Mouse (Mus musculus): ENCODE measurements at regions not wholly inside any gene's neighbourhood (a gene's known extent, or its start where the extent isn't known, plus 50 kb on each side); places are given as distances from the start of the nearest gene placed in this dataset.

DNA sequence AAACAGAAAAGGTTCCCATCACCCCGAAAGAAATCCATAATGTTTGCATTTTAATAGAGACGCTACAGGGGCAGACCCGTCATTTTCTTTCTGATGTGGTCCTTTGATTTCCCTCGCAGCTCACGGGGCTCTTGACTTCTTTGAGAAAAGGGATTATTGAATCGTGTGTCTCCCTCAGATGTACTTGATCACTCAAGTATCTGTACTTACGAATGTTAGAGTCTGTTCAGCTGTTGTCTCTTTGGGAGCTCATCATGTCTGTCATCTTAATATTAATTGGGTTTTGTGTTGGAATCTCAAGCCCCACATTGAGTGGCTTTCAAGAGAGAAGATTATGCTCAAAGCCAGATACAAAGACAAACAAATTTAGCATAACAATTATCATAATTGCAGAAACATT lies 523.0 kb upstream of the Sall1 start:
- Histone ChIP-seq H3K4me1 (ENCODE audit: control insufficient read depth, insufficient read depth, low read length) (no peaks in the 10 kb centered on the region; the same call in 1 of the 2 replicates), H3K9ac (ENCODE audit: low read length) (no peak overlapping the region), H3K4me2 (ENCODE audit: low read depth, low read length) (no peak overlapping the region), H3K4me3 (ENCODE audit: low read length) (no peak overlapping the region), H3K36me3 (ENCODE audit: control insufficient read depth, insufficient read depth) (no peaks in the 10 kb centered on the region), H3K27me3 (ENCODE audit: control insufficient read depth, insufficient read depth, low read length) (peaks cover 13% of the 10 kb centered on the region), H3K9me3 (replicated peaks; ENCODE audit: control insufficient read depth, low read length) (no peaks in the 10 kb centered on the region), H3K27ac (ENCODE audit: low read length) (no peak overlapping the region)
- WGBS = 70% methylated on average over 7 of the region's 7 CpGs
- no peak for ATAC-seq (replicated peaks; ENCODE audit: extremely low read depth, insufficient read depth, low FRiP score)

DNA sequence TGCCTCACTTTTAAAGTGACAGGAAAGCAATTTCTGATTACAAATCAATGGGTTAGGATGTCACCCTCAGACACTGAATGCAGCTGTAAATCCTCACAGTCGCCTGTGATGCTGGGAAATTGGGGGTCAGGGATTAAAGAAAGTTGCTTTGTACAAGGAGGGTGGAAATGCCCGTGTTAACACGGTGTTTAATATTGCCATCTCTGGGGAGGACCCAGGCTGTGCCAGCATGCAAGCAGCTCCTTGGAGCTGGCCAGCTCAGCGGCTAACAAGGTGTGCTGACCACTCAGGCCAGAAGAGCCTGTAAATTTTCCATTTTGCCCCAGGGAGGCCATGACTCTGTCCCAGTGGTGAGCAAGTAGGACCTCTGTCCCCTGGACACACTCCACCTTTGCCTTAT lies 522.5 kb upstream of the Sall1 start:
- H3K4me2 ChIP-seq (ENCODE audit: low read depth, low read length) = no peak overlapping the region
- no peak overlapping the region for H3K4me3 ChIP-seq (ENCODE audit: low read length)
- H3K27me3 ChIP-seq (ENCODE audit: control insufficient read depth, insufficient read depth, low read length) = peaks cover 12% of the 10 kb centered on the region
- no peak overlapping the region for H3K27ac ChIP-seq (ENCODE audit: low read length)
- no peak for ATAC-seq (replicated peaks; ENCODE audit: extremely low read depth, insufficient read depth, low FRiP score)
- WGBS = 67% methylated on average over 4 of the region's 4 CpGs
- H3K9ac ChIP-seq (ENCODE audit: low read length) = no peak overlapping the region
- no peaks in the 10 kb centered on the region for H3K36me3 ChIP-seq (ENCODE audit: control insufficient read depth, insufficient read depth)
- H3K4me1 ChIP-seq (ENCODE audit: control insufficient read depth, insufficient read depth, low read length) = no peaks in the 10 kb centered on the region; the same call in 1 of the 2 replicates
- no peaks in the 10 kb centered on the region for H3K9me3 ChIP-seq (replicated peaks; ENCODE audit: control insufficient read depth, low read length)

DNA sequence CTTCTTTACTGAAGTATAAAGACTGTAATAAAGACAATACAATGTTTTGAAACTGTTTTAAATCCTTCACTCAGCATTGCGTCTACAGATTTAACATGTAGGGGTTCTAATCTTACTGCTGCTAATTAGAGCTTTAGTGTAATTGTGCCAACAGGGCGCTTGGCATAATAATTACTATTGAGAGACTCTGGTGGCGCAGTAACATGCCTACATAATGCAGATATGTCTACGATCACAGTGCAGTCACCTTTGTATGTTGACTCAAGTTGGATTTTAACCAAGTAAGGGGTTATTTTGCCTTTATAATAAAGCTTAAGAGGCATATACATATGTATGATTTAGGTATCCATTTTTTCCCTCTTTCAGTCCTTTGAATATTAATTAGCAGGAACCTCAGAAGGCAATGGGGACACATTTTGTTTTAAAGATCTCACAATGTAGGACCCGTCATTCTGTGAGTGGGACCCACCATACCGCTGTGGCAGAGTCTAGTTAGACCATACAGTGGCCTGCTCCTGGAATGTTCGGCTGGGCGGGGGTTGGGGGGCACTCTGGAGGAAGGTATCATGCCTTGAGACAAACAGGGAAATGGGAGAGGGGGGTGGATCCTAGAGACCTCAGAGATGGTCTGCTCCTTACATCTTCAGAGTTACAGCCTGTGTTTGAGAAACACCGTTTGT lies 521.3 kb upstream of the Sall1 start:
- Histone ChIP-seq H3K4me1 (ENCODE audit: control insufficient read depth, insufficient read depth, low read length) (no peaks in the 10 kb centered on the region; the same call in 1 of the 2 replicates), H3K4me2 (ENCODE audit: low read depth, low read length) (no peak overlapping the region), H3K27me3 (ENCODE audit: control insufficient read depth, insufficient read depth, low read length) (peaks cover 14% of the 10 kb centered on the region), H3K4me3 (ENCODE audit: low read length) (no peak overlapping the region), H3K27ac (ENCODE audit: low read length) (no peak overlapping the region), H3K9me3 (replicated peaks; ENCODE audit: control insufficient read depth, low read length) (no peaks in the 10 kb centered on the region), H3K9ac (ENCODE audit: low read length) (no peak overlapping the region), H3K36me3 (ENCODE audit: control insufficient read depth, insufficient read depth) (no peaks in the 10 kb centered on the region)
- ATAC-seq (replicated peaks; ENCODE audit: extremely low read depth, insufficient read depth, low FRiP score) = no peak
- 86% methylated on average over 9 of the region's 9 CpGs for WGBS

DNA sequence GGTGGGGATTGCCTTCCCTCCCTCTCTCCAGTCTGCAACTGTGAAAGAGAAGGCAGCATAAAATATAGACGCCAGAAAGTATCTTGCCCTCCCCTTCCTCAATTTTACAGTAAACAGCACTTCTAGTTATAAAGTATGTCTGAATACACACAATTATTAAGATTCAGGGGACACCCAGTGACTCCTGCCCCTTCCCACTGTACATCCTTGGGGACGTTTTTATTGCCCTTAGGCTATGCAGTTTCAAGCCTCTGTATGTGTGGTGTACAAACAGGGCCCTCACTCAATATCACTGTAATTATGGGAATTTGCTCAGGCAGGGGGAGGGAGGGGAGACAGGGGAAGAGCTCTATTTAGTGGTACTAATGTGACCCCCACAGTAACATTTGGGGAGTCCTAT lies 519.6 kb upstream of the Sall1 start:
- Histone ChIP-seq H3K4me3 (ENCODE audit: low read length) (no peak overlapping the region), H3K27me3 (ENCODE audit: control insufficient read depth, insufficient read depth, low read length) (peaks cover 12% of the 10 kb centered on the region), H3K36me3 (ENCODE audit: control insufficient read depth, insufficient read depth) (no peaks in the 10 kb centered on the region), H3K4me2 (ENCODE audit: low read depth, low read length) (no peak overlapping the region), H3K27ac (ENCODE audit: low read length) (no peak overlapping the region), H3K9ac (ENCODE audit: low read length) (no peak overlapping the region), H3K4me1 (ENCODE audit: control insufficient read depth, insufficient read depth, low read length) (no peaks in the 10 kb centered on the region; the same call in 1 of the 2 replicates), H3K9me3 (replicated peaks; ENCODE audit: control insufficient read depth, low read length) (no peaks in the 10 kb centered on the region)
- no peak for ATAC-seq (replicated peaks; ENCODE audit: extremely low read depth, insufficient read depth, low FRiP score)
- 51% methylated on average over 2 of the region's 2 CpGs for WGBS

DNA sequence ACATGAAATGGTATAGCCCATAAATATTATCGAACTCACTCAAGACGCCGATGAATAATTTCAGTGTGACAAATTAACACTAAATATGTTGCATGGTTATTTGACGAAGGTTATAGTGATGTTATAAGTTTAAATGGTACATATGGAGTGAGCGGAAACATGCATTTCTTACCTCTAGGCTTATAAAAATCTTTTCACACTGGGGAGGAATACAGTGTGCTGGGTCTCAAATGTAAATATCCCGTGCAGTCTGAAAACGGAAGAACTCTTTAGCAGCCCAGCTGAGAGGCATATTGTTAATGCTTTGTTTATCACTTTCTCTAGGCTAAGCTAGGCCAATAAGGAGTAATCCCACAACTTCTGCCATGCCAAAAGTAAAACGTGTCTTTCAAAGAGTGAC lies 518.6 kb upstream of the Sall1 start:
- no peak overlapping the region for H3K4me2 ChIP-seq (ENCODE audit: low read depth, low read length)
- no peak overlapping the region for H3K4me3 ChIP-seq (ENCODE audit: low read length)
- peaks cover 10% of the 10 kb centered on the region; the same call in 1 of the 2 replicates for H3K27me3 ChIP-seq (ENCODE audit: control insufficient read depth, insufficient read depth, low read length)
- no peak for ATAC-seq (replicated peaks; ENCODE audit: extremely low read depth, insufficient read depth, low FRiP score)
- no peaks in the 10 kb centered on the region; the same call in 1 of the 2 replicates for H3K4me1 ChIP-seq (ENCODE audit: control insufficient read depth, insufficient read depth, low read length)
- no peak overlapping the region for H3K9ac ChIP-seq (ENCODE audit: low read length)
- no peak overlapping the region for H3K27ac ChIP-seq (ENCODE audit: low read length)
- H3K9me3 ChIP-seq (replicated peaks; ENCODE audit: control insufficient read depth, low read length) = no peaks in the 10 kb centered on the region
- no peaks in the 10 kb centered on the region for H3K36me3 ChIP-seq (ENCODE audit: control insufficient read depth, insufficient read depth)
- WGBS = 74% methylated on average over 8 of the region's 8 CpGs

DNA sequence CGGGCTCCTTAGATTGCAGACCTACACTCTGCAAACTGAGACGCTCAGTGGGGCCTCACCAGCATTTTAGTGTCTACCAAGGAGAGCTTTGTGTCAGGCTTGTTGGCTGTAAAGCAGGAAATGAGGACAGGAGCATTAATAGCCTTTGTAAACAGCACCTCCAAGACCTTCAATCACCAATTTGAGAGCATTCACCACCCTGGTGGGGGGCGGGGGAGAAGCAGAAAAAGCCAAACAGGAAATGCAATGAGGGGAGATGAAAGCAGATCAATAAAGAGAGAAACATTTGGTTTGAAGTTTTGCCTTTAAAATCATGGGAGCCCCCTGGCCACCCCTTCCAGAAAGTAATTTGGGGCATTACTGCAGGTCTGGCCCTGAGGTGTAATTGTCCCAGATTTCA lies 497.3 kb upstream of the Sall1 start:
- 0 out of 2 replicates have a peak, but pooled peaks cover 4% of the 10 kb centered on the region for H3K27me3 ChIP-seq (ENCODE audit: control insufficient read depth, insufficient read depth, low read length)
- no peaks in the 10 kb centered on the region for H3K4me1 ChIP-seq (ENCODE audit: control insufficient read depth, insufficient read depth, low read length)
- H3K27ac ChIP-seq (ENCODE audit: low read length) = no peak overlapping the region
- no peak overlapping the region for H3K4me2 ChIP-seq (ENCODE audit: low read depth, low read length)
- WGBS = 53% methylated on average over 3 of the region's 3 CpGs
- H3K4me3 ChIP-seq (ENCODE audit: low read length) = no peak overlapping the region
- no peak overlapping the region for H3K9ac ChIP-seq (ENCODE audit: low read length)
- ATAC-seq (replicated peaks; ENCODE audit: extremely low read depth, insufficient read depth, low FRiP score) = no peak
- H3K9me3 ChIP-seq (replicated peaks; ENCODE audit: control insufficient read depth, low read length) = no peaks in the 10 kb centered on the region
- H3K36me3 ChIP-seq (ENCODE audit: control insufficient read depth, insufficient read depth) = no peaks in the 10 kb centered on the region

DNA sequence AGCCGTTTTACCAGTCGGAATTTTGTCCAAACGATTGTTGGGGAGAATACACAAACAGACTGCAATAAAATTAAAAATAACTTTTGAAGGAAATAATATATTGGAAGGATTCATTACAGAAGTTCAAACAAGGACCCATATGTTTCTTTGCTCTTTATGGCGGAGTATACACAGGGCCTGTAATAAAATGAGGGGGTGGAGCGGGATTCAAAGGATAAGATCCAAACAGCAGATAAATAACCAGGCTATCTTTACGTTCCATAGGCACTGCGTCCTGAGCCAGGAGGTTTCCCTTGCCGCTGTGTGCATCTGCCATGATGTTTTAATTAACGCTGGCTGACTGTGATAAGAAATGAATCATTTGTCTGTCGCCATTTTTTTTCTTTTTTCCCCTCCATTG lies 490.6 kb upstream of the Sall1 start:
- Histone ChIP-seq H3K4me3 (ENCODE audit: low read length) (no peak overlapping the region), H3K27me3 (ENCODE audit: control insufficient read depth, insufficient read depth, low read length) (peaks cover 8% of the 10 kb centered on the region), H3K9ac (ENCODE audit: low read length) (no peak overlapping the region), H3K9me3 (replicated peaks; ENCODE audit: control insufficient read depth, low read length) (no peaks in the 10 kb centered on the region), H3K36me3 (ENCODE audit: control insufficient read depth, insufficient read depth) (no peaks in the 10 kb centered on the region), H3K4me2 (ENCODE audit: low read depth, low read length) (no peak overlapping the region), H3K4me1 (ENCODE audit: control insufficient read depth, insufficient read depth, low read length) (no peaks in the 10 kb centered on the region), H3K27ac (ENCODE audit: low read length) (no peak overlapping the region)
- 71% methylated on average over 10 of the region's 10 CpGs for WGBS
- ATAC-seq (replicated peaks; ENCODE audit: extremely low read depth, insufficient read depth, low FRiP score) = no peak

DNA sequence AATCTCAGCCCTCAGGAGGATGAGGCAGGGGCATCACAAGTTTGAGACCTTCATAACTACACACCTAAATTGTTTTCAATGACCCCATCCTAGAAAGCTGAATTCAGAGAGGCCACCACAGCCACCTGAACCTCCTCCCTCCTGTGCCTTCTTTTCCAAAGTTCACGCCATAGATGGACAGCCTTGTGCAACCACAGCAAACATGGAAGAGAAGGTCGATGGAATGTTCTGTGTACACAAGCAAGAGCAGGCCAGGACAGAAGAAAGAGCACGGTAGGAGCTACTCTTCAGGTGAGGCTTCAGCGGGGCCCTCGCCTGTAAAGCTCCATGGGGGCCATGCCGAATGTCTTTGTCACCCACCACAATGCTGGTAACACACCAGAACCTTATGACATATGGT lies 481.1 kb upstream of the Sall1 start:
- no peaks in the 10 kb centered on the region for H3K4me1 ChIP-seq (ENCODE audit: control insufficient read depth, insufficient read depth, low read length)
- no peak overlapping the region for H3K4me2 ChIP-seq (ENCODE audit: low read depth, low read length)
- H3K36me3 ChIP-seq (ENCODE audit: control insufficient read depth, insufficient read depth) = no peaks in the 10 kb centered on the region
- ATAC-seq (replicated peaks; ENCODE audit: extremely low read depth, insufficient read depth, low FRiP score) = no peak
- no peak overlapping the region for H3K4me3 ChIP-seq (ENCODE audit: low read length)
- WGBS = 84% methylated on average over 6 of the region's 6 CpGs
- H3K9ac ChIP-seq (ENCODE audit: low read length) = no peak overlapping the region
- H3K27me3 ChIP-seq (ENCODE audit: control insufficient read depth, insufficient read depth, low read length) = no peaks in the 10 kb centered on the region
- no peak overlapping the region for H3K27ac ChIP-seq (ENCODE audit: low read length)
- H3K9me3 ChIP-seq (replicated peaks; ENCODE audit: control insufficient read depth, low read length) = no peaks in the 10 kb centered on the region

DNA sequence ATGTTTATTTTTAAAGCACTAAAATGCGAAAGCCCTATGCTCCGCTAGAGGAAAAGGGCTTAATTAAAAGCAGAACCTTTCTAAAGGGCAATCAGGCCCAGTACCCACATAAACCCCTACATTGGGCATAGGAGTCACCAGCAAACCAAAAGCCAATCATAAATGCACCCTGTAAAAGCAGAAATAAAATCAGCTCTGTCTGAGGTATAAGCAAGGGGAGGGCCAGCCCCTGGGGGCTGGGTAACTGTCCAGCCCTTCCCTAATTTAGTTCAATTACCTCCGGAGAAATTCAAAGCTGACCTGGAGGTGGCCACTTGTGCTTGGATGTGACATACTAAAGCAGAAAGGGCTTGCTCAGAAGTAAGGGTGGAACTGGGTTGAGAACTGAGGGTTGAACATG lies 479.4 kb upstream of the Sall1 start:
- H3K27me3 ChIP-seq (ENCODE audit: control insufficient read depth, insufficient read depth, low read length) = no peaks in the 10 kb centered on the region
- H3K4me1 ChIP-seq (ENCODE audit: control insufficient read depth, insufficient read depth, low read length) = no peaks in the 10 kb centered on the region
- H3K4me2 ChIP-seq (ENCODE audit: low read depth, low read length) = no peak overlapping the region
- H3K36me3 ChIP-seq (ENCODE audit: control insufficient read depth, insufficient read depth) = no peaks in the 10 kb centered on the region
- H3K9me3 ChIP-seq (replicated peaks; ENCODE audit: control insufficient read depth, low read length) = no peaks in the 10 kb centered on the region
- H3K27ac ChIP-seq (ENCODE audit: low read length) = no peak overlapping the region
- no peak for ATAC-seq (replicated peaks; ENCODE audit: extremely low read depth, insufficient read depth, low FRiP score)
- no peak overlapping the region for H3K4me3 ChIP-seq (ENCODE audit: low read length)
- 75% methylated on average over 3 of the region's 3 CpGs for WGBS
- H3K9ac ChIP-seq (ENCODE audit: low read length) = no peak overlapping the region
